8 mouse cellular contexts compared by ENCODE assay signal in genomic region chr12:8500597-8501570, GRCm38 (mm10). TPM values are rescaled to one million over a fixed set of nuclear protein-coding genes. Genes with fewer than 3 reads are reported as not detected.
A peak's percentile ranks its signal among the peaks of the same experiment; 100 is the strongest.
DNase-seq lines count a peak whose midpoint lies in the region; ATAC-seq lines count a peak whose summit lies in the region.

No protein-coding gene starts in this region.

- ATAC-seq in heart, embryonic 12.5 days (ENCODE audit: insufficient number of reproducible peaks, low FRiP score): no peak
- ATAC-seq in neural tube, embryonic 13.5 days (ENCODE audit: low read depth): peak; percentile 3; the same call in 1 of the 2 replicates

- peak; percentile 94 for DNase-seq in heart, adult 11 months
- DNase-seq in heart, postnatal 14 days: no peak
- peak; percentile 61 for DNase-seq in adipocyte (ENCODE audit: low spot score)
- peak; percentile 45 for DNase-seq in kidney, postnatal 10 days
- no peak for DNase-seq in thymus, postnatal 14 days
- no peak for DNase-seq in gastrocnemius, adult 8-10 months (ENCODE audit: low spot score in 2 of 2)

- H3K9me3 ChIP-seq in heart, embryonic 12.5 days (replicated peaks): no peaks in the 10 kb centered on the region
- H3K9me3 ChIP-seq in neural tube, embryonic 13.5 days: no peaks in the 10 kb centered on the region

- H3K4me3 ChIP-seq in heart, embryonic 12.5 days: peak overlapping the region; percentile 93
- peak overlapping the region; percentile 58 for H3K4me3 ChIP-seq in neural tube, embryonic 13.5 days

- intact Hi-C loops in heart, postnatal 14 days (cut with DNase I): no loop called here

- H3K36me3 ChIP-seq in heart, embryonic 12.5 days: no peaks in the 10 kb centered on the region
- no peaks in the 10 kb centered on the region for H3K36me3 ChIP-seq in neural tube, embryonic 13.5 days

- peak overlapping the region; percentile 100 for H3K27ac ChIP-seq in heart, embryonic 12.5 days (ENCODE audit: poor library complexity, severe bottlenecking)
- peak overlapping the region; percentile 100 for H3K27ac ChIP-seq in neural tube, embryonic 13.5 days (replicated peaks)

- H3K9ac ChIP-seq in heart, embryonic 12.5 days: peak overlapping the region; percentile 79
- H3K9ac ChIP-seq in neural tube, embryonic 13.5 days: peak overlapping the region; percentile 99

- no peaks in the 10 kb centered on the region for H3K27me3 ChIP-seq in heart, embryonic 12.5 days (replicated peaks)
- H3K27me3 ChIP-seq in neural tube, embryonic 13.5 days: no peaks in the 10 kb centered on the region

- peaks cover 32% of the 10 kb centered on the region for H3K4me1 ChIP-seq in heart, embryonic 12.5 days (replicated peaks)
- peaks cover 38% of the 10 kb centered on the region for H3K4me1 ChIP-seq in neural tube, embryonic 13.5 days (replicated peaks)

- 44% methylated on average over 17 of the region's 17 CpGs for WGBS in heart, embryonic 12.5 days
- WGBS in neural tube, embryonic 13.5 days: 39% methylated on average over 17 of the region's 17 CpGs

- peak overlapping the region; percentile 96 for H3K4me2 ChIP-seq in heart, embryonic 12.5 days
- peak overlapping the region; percentile 83 for H3K4me2 ChIP-seq in neural tube, embryonic 13.5 days

RNA-seq across cellular contexts. Expression of gene Rhob, which starts 1.1 kb away (rescaled TPM):
- total RNA-seq in heart, postnatal 14 days (2021): 100 to 1,000 TPM; 220 to 235 TPM
- 52.9 and 55.1 TPM in 2 replicates for polyA plus RNA-seq in heart, embryonic 12.5 days (2016; fragmentation: Nextera tagmentation; extraction: Ambion mirVana)
- 80.6 and 81.1 TPM in 2 replicates for polyA plus RNA-seq in neural tube, embryonic 13.5 days (2015; fragmentation: Nextera tagmentation; extraction: Ambion mirVana)
- 10 to 100 TPM; 19.6 to 44.6 (median 26.7) TPM for total RNA-seq in gastrocnemius, adult 8-10 months (2022)

Comparison
In these comparisons a context has a peak if more than half of its experiments do, and no peak if none do; other contexts are left out.
1. DNase-seq: peak in heart, adult 11 months (single experiment), adipocyte (single experiment) and kidney, postnatal 10 days (single experiment); none in heart, postnatal 14 days (0 of 2), thymus, postnatal 14 days (single experiment) and gastrocnemius, adult 8-10 months (0 of 2).
2. RNA of gene Rhob, which starts 1.1 kb away (total RNA-seq): 220 to 235 TPM in heart, postnatal 14 days; 19.6 to 44.6 TPM in gastrocnemius, adult 8-10 months; every median in the first group is over 4 times any median in the second.